Mouse (Mus musculus) mouse embryonic stem cell (cell line): ENCODE data around the gene Snx29.
"Not testable (repeated sequence)": the region's sequence is repeated elsewhere in the genome, so short reads cannot be mapped to it uniquely, and the experiment has no call there.

Experiments used
- in situ Hi-C, 2 experiments: fragments of 300-500 bp; cut with MboI; formaldehyde crosslinking; loops; 1 replicate in 1 of 2; 3 replicates in 1 of 2; pipeline ENCODE4 v1.14.3; 2019 to 2020; ENCODE audit warnings: low sequenced_read_pairs in 2 of 2, low pct_unique_long_range_greater_than_20kb in 1 of 2, mixed read lengths in 1 of 2; ENCODE audit not compliant: unreplicated experiment in 1 of 2

Gene Snx29

GRCm38 (mm10) chr16:11399386-11399785 lies 76.7 kb downstream of the Snx29 start:
- in situ Hi-C loops = no loop called here

DNA sequence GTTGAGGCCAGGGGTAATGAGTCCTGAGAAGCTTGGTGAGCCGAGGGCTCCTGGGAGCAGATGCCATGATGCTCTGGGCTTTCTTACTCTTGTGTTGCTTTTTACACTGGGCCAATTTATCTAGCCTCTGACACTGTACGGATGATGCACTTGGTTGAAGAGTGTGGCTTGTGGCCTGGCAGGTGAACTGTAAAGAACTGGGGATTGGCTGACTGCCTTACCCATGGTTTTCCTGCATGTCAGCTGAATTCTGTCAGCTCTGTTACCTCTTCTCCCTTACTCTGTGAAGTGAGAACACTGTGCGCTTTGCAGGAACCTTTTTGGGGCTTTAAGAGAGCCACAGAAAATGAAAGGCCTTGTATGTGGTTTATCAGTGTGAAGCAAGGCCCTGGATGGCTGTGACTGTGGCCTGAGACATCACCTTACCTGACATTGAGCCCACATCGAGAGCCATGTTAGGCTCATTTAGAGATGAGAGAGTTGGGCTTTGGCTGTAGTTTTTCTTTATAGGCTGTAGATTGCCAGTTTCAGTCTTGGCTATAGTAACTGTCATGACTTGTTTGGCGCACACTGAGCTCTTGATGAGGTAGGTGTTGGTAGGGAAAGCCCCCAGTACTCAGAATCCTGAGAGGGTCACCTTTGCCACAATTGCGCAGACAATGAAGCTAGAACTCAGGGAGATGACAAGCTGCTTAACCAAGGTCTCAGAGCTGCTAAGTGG lies 77.3 kb downstream of the Snx29 start:
- in situ Hi-C loops = loop anchor here in 1 of 2 experiments (5.0 kb wide), 1 partner anchor 73 kb away; no protein-coding TSS in a partner anchor

DNA sequence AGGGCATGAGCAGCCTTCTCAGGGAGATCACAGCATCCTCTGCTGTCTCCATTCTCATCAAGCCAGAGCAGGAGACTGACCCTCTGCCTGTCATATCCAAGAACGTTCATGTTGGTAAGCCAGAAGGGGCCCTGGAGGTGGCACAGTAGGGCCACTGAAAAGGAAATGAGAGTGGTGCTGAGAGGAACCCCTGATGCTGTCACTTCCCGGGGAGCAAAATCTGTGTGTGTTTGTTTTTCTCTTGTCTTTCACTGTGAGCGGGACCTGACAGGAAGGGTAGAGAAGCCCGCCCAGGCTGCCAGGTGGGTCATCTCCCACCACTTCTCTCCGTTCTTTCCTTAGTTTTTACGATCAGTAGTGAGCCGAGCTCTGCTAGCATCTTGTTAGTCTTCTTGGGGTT lies 78.2 kb downstream of the Snx29 start:
- in situ Hi-C loops = loop anchor here in 1 of 2 experiments (5.0 kb wide), 1 partner anchor 74 kb away; no protein-coding TSS in a partner anchor

DNA sequence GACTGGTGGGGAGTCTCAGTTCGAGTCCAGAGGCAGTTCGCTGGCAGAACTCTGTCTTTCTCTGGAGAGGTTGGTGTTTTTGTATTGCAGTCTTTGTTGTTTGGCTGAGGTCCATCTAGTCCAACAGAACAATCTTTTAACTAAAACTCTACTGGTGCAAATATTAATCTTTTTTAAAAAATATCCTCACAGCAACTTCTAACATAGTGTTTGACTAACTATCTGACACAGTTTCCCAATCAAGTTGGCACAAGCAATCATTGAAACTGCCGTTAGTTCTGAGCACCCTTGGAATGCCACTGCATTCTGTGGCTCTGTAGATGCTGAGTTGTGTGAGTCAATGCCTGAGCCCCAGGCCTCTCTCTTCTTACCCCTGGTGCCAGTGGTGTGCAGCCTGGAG lies 82.5 kb downstream of the Snx29 start:
- in situ Hi-C loops = no loop called here

- in situ Hi-C loops = no loop called here
Observed at GRCm38 (mm10) chr16:11406201-11406600, 83.5 kb downstream of the Snx29 start.

- in situ Hi-C loops = no loop called here
Observed at GRCm38 (mm10) chr16:11406622-11407021, 83.9 kb downstream of the Snx29 start.

DNA sequence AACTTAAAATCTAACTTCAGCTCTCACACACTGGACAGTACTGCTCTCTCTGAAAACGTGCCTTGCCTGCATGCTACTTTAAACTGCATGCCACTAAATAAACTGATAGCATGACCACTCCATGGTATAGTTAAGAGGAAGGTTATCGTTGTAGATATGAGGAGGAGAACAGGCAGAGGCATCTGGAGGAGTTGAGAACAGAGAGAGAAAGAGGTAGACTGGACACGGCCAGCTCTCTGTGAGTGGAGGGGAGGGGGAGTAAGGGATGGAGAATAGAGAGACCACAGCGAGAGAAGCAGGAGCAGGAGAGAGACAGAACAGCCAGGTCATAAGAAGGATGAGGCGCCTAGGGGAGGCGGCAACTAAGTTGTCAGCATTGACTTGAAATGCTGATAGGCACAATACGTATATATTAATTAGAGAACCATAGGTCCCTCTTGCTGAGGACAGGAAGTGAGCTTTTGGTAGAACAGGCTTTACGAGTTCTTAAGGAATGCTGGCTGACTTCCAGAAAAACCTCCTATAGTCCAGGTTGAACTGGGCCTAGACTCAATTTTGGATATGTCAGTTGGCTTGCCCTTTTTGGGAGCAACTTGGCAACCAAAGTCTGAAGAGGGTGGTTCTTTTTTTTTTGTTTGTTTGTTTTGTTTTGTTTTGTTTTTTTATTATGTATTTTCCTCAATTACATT lies 85.4 kb downstream of the Snx29 start:
- in situ Hi-C loops = no loop called here

DNA sequence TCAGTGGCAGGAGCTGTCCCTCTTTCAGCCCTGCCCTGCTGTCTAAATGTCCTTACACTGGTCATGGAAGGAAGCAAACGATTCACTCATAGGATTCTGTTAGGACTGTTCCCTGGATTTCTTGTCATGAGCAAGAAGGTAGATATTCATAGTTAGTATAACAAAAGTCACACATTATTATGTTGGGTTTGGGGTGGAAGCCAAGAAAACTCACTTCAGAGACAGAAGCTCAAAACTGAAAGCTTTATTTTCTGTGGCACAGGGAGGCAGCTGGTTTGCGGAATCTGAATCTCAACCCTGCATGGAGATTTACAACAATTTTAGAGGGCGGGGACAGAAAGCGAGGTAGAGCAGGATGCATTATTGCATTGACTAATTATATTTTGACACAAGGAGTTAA lies 86.0 kb downstream of the Snx29 start:
- in situ Hi-C loops = no loop called here

DNA sequence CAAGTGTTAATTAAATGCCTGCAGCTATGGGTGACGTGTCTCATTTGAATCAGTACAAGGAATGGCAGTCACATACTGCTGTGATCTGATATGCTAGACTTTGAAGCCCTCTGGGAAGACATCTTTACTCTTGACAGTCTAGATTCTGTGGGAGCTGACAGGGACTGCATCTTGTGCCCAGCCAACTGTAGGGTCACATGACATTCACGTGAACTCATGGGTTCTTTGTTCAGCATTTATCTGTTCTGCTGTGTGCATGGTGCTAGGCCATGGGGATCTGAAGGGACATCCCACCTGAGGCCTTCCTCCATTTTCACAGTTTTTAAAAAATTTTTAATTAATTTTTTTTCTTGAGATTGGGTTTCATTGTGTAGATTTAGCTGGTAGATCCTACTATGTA lies 91.9 kb downstream of the Snx29 start:
- in situ Hi-C loops = loop anchor here in 1 of 2 experiments (5.0 kb wide), 1 partner anchor 97 kb away; no protein-coding TSS in a partner anchor

- in situ Hi-C loops = no loop called here
Observed at GRCm38 (mm10) chr16:11418183-11418588, 95.5 kb downstream of the Snx29 start.

DNA sequence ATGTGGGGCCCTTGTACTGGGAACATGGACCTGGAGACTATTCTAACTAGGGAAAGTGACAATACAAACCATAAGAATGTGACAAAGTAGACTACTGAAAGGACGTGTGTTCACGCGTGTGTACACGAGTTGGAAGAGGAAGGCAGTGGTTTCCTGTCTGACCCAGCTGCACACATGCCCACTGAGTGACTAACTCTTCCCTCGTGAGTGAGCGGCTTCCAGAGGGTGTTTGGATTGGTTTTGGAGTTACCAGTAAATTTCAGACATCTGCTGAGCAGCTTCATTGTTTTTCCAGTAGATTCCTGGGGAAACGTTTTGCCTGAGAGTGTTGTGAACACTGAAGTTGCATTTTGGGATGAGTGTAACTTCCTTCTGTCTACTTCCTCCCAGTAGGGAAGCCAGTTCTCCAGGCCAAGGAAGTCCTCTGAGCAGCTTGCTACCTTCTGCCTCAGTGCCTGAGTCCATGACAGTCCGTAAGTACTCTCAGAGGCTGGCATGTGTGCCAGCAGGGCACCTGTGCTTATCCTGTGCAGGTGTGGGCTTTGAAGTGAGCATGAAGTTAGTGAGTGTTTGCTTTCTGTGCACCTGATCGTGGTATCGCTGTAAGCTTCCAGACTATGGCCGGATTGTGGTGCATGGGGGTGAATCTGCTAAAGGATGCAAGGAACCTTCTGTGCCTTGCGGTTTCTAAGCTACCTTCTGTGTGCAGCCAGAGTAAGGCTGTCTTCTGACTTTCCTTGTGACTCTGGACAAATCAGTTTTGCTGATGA lies 97.8 kb downstream of the Snx29 start:
- in situ Hi-C loops = no loop called here

- in situ Hi-C loops = no loop called here
Observed at GRCm38 (mm10) chr16:11422165-11422564, 99.5 kb downstream of the Snx29 start.

DNA sequence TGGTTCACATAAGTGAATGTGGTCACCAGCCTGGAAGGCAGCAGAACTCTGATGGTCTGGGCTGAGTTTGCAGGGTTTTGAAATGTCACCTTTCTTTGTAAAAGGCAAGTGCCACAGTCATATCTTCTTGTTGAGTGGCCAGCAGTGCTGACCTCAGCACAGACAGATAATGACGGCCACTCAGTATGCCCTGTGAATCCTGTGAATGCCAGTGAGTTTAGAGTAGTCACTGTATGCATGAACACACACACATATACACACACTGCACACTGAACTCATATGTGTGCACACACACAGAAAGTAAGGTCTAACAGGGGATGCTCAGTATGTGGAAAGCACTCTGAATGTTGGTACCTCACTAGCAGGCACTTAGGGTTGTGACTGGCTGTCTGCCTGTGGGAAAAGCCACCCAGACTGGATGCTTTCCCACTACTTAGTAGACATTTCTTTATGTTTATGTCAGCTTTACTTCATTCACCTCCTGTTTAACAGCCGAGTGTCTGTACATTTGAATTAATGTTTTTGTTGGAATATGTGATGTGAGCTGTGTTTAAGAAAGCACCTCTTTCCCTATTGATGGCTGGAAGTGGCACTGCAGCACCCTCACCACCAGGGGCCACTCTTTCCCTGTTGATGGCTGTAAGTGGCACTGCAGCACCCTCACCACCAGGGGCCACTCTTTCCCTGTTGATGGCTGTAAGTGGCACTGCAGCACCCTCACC lies 100.3 kb downstream of the Snx29 start:
- in situ Hi-C loops = no loop called here

GRCm38 (mm10) chr16:11423611-11424297 lies 101.0 kb downstream of the Snx29 start:
- in situ Hi-C loops = not testable (repeated sequence)

- in situ Hi-C loops = no loop called here
Observed at GRCm38 (mm10) chr16:11424568-11425145, 101.9 kb downstream of the Snx29 start.

GRCm38 (mm10) chr16:11425279-11425678 lies 102.6 kb downstream of the Snx29 start:
- in situ Hi-C loops = no loop called here

GRCm38 (mm10) chr16:11426810-11427537 lies 104.3 kb downstream of the Snx29 start:
- in situ Hi-C loops = no loop called here
